Mouse (Mus musculus) testis, postnatal 14 days (tissue): Measurements from ENCODE around the gene Rpp38.

Experiments
- DNase-seq: peaks from one replicate; pipeline ENCODE4 v3.0.0; 2021; ENCODE audit warnings: low spot score

Rpp38 gene

DNA sequence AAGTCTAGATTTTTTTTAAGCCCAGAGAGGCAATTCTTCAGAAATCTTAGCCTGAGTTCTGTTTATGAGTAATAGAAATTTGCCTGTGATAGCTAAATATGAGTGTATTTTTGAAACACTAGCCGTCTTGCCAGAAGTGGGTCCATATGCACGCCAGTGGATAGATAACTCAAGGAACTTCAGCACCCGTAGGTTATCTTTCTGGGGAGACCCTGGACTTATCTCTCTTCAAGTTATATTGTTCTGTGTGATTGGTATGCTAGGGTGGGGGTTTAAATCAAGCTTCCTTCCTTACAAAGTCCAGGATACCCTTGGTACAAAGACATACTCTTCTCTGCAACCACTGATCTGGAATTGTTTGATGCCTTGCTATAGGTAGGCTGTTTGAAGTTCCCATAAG lies 46.7 kb downstream of the Rpp38 start:
- no peak for DNase-seq

DNA sequence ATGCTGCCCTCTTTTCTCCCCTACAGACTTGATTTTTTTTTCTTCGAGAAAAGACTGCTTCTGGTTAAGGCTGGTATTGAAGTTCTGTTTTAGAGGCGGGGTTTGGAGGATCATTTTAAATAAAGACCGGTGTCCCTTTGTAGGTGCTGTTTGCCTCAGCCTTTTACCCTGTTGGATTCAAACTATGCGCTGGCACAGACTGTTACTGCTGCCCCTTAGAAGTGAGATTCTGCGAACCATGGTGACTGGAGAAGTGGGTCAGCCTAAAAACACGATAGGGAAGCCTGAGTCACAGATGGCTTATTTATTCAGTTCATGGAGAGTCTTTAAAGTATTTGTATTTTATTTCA lies 47.3 kb downstream of the Rpp38 start:
- DNase-seq: no peak

DNA sequence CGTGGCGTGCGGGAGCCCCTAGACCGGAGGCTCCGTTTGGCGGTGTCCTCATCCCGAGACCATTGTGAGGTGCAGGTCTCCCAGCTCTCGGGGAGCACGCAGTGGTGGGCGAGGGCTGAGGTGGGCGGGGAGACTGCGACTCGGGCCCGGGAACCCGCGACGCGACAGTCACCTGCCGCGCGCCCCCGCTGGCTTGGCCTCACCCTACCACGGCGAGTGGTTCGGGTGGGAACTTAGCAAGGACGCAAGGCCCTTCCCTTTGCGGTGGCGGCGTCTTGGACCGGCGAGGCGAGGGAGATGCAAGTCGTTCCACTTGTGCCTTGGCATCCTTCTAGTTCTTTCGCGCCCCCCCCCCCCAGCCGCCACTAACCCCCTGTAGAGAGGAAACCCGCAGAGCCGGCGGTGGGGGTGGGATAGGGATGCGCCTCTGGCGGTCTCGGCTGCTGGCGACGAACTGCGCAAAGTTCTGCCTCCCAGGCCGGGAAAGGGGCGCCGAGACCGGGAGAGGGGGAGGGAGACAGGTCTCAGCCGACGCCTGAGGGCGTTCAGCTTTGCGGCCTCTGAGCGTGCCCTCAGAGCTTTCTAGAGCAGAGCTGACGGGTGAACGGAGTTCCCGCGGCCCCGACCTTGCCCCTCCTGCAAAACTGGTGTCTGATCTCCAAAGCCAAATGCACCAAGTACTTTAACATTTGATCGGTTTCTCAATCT lies 47.8 kb downstream of the Rpp38 start:
- peak; percentile 73 for DNase-seq

DNA sequence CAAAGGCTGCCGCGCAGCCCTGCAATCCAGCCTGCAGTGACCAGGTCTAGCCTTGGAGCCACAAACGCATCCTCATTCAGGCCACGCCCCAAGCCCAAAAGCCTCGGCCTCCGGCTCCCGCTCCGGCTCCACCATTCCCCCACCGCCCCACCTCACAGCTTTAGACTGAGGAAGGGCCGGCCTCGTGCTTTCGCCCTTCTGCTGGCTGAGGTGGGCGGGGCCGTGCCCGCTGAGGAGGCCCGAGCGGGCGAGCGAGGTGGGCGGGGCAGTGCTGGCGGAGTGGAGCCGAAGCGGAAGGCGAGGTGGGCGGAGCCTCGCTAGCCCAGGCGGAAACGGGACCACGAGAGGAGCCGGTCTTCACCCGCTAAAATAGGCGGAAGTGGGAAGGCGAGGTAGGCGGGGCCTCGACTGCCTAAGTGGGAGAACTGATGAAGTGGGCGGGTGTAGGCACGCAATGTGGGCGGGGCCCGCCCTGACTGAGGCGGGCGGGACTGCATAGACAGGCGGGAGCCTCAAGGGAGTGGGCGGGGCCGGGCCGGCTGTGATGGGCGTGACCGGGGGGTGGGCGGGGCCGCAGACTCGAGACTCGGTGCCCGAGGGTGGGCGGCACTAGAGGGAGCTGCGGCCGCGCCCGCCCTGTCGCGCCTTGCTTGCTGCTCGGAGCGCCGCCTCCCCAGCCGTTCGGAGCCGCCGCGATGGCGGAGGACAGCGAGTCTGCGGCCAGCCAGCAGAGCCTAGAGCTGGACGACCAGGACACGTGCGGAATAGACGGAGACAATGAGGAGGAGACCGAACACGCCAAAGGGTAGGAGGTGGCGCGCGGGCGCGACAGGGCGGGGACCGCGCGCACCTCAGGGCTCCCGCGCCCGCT lies 48.6 kb downstream of the Rpp38 start, which contains the start of gene Nmt2:
Nmt2 (plus strand) TSS at position 611 of the 871 bp plus-strand sequence.
- peak; percentile 100 for DNase-seq

DNA sequence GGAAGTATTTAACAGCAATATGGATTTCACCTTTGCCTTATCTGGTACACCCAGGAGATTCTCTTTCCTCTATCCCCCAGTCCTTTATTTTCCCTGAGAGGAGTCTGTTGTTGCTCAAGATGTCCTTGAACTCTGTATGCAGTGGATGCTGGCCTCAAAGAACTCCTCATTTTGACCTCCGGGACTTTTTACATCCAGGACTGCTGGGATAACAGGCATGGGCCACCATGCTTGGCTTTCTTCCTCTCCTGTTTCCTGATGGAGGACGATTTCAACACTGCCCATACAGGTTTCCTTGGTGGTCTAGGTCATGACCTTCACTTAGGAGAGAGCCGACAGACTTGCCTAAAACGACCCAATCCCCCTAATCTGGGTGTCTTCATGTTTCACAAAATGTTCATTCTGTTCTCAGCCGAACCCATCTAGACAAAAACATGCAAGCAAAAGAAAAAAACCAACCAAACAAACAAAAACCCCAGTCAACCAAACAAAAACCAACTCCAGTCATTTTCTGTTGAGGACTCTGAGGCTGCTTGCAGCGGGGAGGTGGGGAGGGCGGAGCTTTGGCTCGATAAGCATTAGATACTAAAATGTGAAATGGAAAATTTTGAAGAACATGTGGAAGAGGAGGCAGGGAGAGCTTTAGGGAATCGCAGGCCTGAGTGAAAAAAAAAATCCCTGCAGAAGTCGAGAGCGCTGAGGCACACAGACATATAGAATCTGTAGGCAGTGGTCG lies 49.4 kb downstream of the Rpp38 start:
- peak; percentile 23 for DNase-seq

DNA sequence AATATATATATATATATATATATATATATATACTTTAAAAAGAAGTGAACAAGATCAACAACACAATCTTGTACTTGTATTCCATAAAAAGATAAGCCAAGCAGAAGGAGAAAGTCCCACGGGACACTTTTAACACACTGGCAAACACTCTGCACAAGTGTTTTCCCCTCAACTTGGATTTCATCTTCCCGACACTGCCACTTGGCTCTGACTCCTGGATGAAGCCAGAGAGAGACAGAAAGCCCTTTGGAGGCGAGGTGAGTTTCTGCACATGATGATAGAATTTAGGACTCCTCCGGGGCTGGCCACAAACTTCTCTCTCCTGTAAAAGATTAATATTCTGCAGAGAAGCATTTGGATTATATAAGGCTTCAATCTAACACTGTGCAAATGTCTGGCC lies 51.1 kb downstream of the Rpp38 start:
- DNase-seq: no peak
